Mouse (Mus musculus) liver, postnatal 0 days (tissue): ENCODE data around the gene Mfap3l.

Experiments used
- CTCF ChIP-seq: sonication (generic); IDR thresholded peaks from 2 replicates; pipeline ENCODE4 v1.5.1; 2016; ENCODE audit warnings: antibody characterized with exemption, low read depth
- EP300 ChIP-seq: IDR thresholded peaks from 2 replicates; pipeline ENCODE4 v1.6.1; 2016; ENCODE audit warnings: antibody characterized with exemption, low read depth, mild to moderate bottlenecking

DNA sequence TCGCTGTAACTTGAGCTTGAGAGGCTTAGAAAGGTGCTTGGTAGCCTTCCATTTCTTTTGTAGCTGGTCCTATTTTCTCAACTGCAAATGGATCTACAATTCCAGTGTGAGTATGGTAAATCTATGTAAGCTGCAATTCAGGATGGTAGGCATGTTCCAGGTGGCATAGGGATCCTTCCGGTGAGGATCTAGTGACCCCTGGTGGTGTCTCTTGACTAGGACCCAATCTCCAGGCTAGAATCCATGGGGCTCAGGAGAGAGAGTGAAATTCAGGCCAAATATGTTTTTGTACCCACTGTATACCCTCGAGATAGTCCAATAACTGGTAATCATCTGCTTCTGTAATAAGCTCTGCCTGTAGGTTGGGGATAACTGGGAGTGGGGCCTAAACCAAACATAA is 37.9 kb upstream of the Mfap3l start:
- TF ChIP-seq CTCF = peak; percentile 67
- no peak for TF ChIP-seq EP300
